Mouse (Mus musculus) neural tube, embryonic 14.5 days (tissue): Measurements from ENCODE around the gene Rap2b. TPM values are rescaled to one million over a fixed set of nuclear protein-coding genes. Genes with fewer than 3 reads are reported as not detected.
A peak's percentile ranks its signal among the peaks of the same experiment; 100 is the strongest.

Experiments
- ATAC-seq: fragments of 200-750 bp; cut with Nextera tagmentation; 2 replicates; pipeline ENCODE4 v1.8.0; 2017; ENCODE audit warnings: low read depth, mild to moderate bottlenecking, moderate TSS enrichment, moderate library complexity
- H3K27ac ChIP-seq: fragments of 300-500 bp; sonication (generic); 2 replicates; pipeline ENCODE4 v1.5.1; 2014; ENCODE audit warnings: low read depth, mild to moderate bottlenecking, control low read depth, low read length, moderate library complexity, mixed read lengths
- H3K27me3 ChIP-seq: fragments of 300-500 bp; sonication (generic); 2 replicates; pipeline ENCODE4 v1.6.1; 2014; ENCODE audit warnings: low read length; ENCODE audit not compliant: control insufficient read depth, insufficient read depth
- H3K36me3 ChIP-seq: fragments of 300-500 bp; sonication (generic); 2 replicates; pipeline ENCODE4 v1.6.1; 2014; ENCODE audit warnings: low read length, mixed read lengths; ENCODE audit not compliant: control insufficient read depth, insufficient read depth
- H3K4me1 ChIP-seq: fragments of 300-500 bp; sonication (generic); 2 replicates; pipeline ENCODE4 v1.6.1; 2014; ENCODE audit warnings: low read length; ENCODE audit not compliant: control insufficient read depth, insufficient read depth
- H3K4me2 ChIP-seq: fragments of 300-500 bp; sonication (generic); 2 replicates; pipeline ENCODE4 v1.6.1; 2014; ENCODE audit warnings: mild to moderate bottlenecking, low read depth, low read length, control low read depth
- H3K4me3 ChIP-seq: fragments of 300-500 bp; sonication (generic); 2 replicates; pipeline ENCODE4 v1.5.1; 2014; ENCODE audit warnings: low read depth, low read length, control low read depth, mixed read lengths
- H3K9ac ChIP-seq: fragments of 300-500 bp; sonication (generic); replicated peaks from 2 replicates; pipeline ENCODE4 v1.6.1; 2014; ENCODE audit warnings: low read depth, mild to moderate bottlenecking, control low read depth, low read length, mixed read lengths
- H3K9me3 ChIP-seq: fragments of 300-500 bp; sonication (generic); 2 replicates; pipeline ENCODE4 v1.6.1; 2016; ENCODE audit warnings: low read length; ENCODE audit not compliant: control insufficient read depth
- WGBS: fragments of 180-500 bp; shearing (Covaris S2); extraction: QIAGEN DNeasy Blood & Tissue Kit; methylation state at CpG from one replicate; pipeline ENCODE4 v1.1.7; 2014; 5-methylcytosine and 5-hydroxymethylcytosine counted together
- polyA plus RNA-seq: library from polyadenylated mRNA; unstranded; fragments of >200 nt; fragmentation: Nextera tagmentation; extraction: Ambion mirVana; gene quantifications from 2 replicates; pipeline ENCODE4 v1.2.1, GENCODE M21; 2014

Rap2b gene
- 9.5 and 9.8 TPM in 2 replicates for polyA plus RNA-seq

- H3K9ac ChIP-seq: no peak within 1 kb of the TSS; the same call in 1 of the 2 replicates
- WGBS: 90% methylated on average over 1 of the region's 1 CpGs
- no peak within 1 kb of the TSS for H3K4me3 ChIP-seq
- no peaks in the 10 kb centered on the region for H3K36me3 ChIP-seq
- peaks cover 5% of the 10 kb centered on the region; the same call in 1 of the 2 replicates for H3K4me1 ChIP-seq
- ATAC-seq: no peak
- H3K4me2 ChIP-seq: peak within 1 kb of the TSS; percentile 66; the same call in 1 of the 2 replicates
- no peaks in the 10 kb centered on the region for H3K9me3 ChIP-seq
- no peak within 1 kb of the TSS for H3K27ac ChIP-seq
- H3K27me3 ChIP-seq: no peaks in the 10 kb centered on the region
These were observed at the start of gene Rap2b for GRCm38 (mm10) chr3:61361338-61361737. Gene Rap2b, plus strand, starts transcription at chr3:61361638.

GRCm38 (mm10) chr3:61315002-61315401 lies 46.4 kb upstream of the Rap2b start:
- Histone ChIP-seq H3K27ac (no peak overlapping the region), H3K36me3 (no peaks in the 10 kb centered on the region), H3K4me3 (no peak overlapping the region), H3K4me2 (no peak overlapping the region), H3K27me3 (no peaks in the 10 kb centered on the region), H3K4me1 (no peaks in the 10 kb centered on the region), H3K9me3 (no peaks in the 10 kb centered on the region), H3K9ac (no peak overlapping the region)
- no peak for ATAC-seq
- 80% methylated on average over 2 of the region's 2 CpGs for WGBS

- no peaks in the 10 kb centered on the region for H3K4me1 ChIP-seq
- no peak for ATAC-seq
- no peak overlapping the region for H3K9ac ChIP-seq
- H3K9me3 ChIP-seq: no peaks in the 10 kb centered on the region
- no peaks in the 10 kb centered on the region for H3K27me3 ChIP-seq
- WGBS: 78% methylated on average over 2 of the region's 2 CpGs
- no peak overlapping the region for H3K27ac ChIP-seq
- H3K4me3 ChIP-seq: no peak overlapping the region
- no peaks in the 10 kb centered on the region for H3K36me3 ChIP-seq
- no peak overlapping the region for H3K4me2 ChIP-seq
These were observed 41.4 kb upstream of the Rap2b start for GRCm38 (mm10) chr3:61320031-61320430.

GRCm38 (mm10) chr3:61321632-61322031 lies 39.8 kb upstream of the Rap2b start:
- 76% methylated on average over 6 of the region's 6 CpGs for WGBS
- Histone ChIP-seq H3K9me3 (no peaks in the 10 kb centered on the region), H3K9ac (no peak overlapping the region), H3K27me3 (no peaks in the 10 kb centered on the region), H3K4me2 (no peak overlapping the region), H3K4me3 (no peak overlapping the region), H3K27ac (no peak overlapping the region), H3K4me1 (no peaks in the 10 kb centered on the region), H3K36me3 (no peaks in the 10 kb centered on the region)
- ATAC-seq: no peak

GRCm38 (mm10) chr3:61336205-61336604 lies 25.2 kb upstream of the Rap2b start:
- WGBS: 61% methylated on average over 2 of the region's 2 CpGs
- Histone ChIP-seq H3K4me3 (no peak overlapping the region), H3K9me3 (no peaks in the 10 kb centered on the region), H3K9ac (no peak overlapping the region), H3K27me3 (no peaks in the 10 kb centered on the region), H3K36me3 (no peaks in the 10 kb centered on the region), H3K4me1 (no peaks in the 10 kb centered on the region), H3K27ac (no peak overlapping the region), H3K4me2 (no peak overlapping the region)
- no peak for ATAC-seq

- no peaks in the 10 kb centered on the region for H3K9me3 ChIP-seq
- H3K4me3 ChIP-seq: no peak overlapping the region
- H3K27me3 ChIP-seq: no peaks in the 10 kb centered on the region
- no peak overlapping the region for H3K27ac ChIP-seq
- no peak overlapping the region for H3K4me2 ChIP-seq
- no peaks in the 10 kb centered on the region for H3K36me3 ChIP-seq
- H3K4me1 ChIP-seq: no peaks in the 10 kb centered on the region
- H3K9ac ChIP-seq: no peak overlapping the region
- WGBS: 82% methylated on average over 3 of the region's 3 CpGs
- no peak for ATAC-seq
These were observed 24.2 kb upstream of the Rap2b start for GRCm38 (mm10) chr3:61337230-61337629.

- Histone ChIP-seq H3K4me3 (no peak overlapping the region), H3K4me1 (no peaks in the 10 kb centered on the region), H3K9me3 (no peaks in the 10 kb centered on the region), H3K27ac (no peak overlapping the region), H3K36me3 (no peaks in the 10 kb centered on the region), H3K4me2 (no peak overlapping the region), H3K27me3 (no peaks in the 10 kb centered on the region), H3K9ac (no peak overlapping the region)
- WGBS: 50% methylated on average over 5 of the region's 5 CpGs
- no peak for ATAC-seq
These were observed 21.1 kb upstream of the Rap2b start for GRCm38 (mm10) chr3:61340321-61340720.

GRCm38 (mm10) chr3:61344031-61344430 lies 17.4 kb upstream of the Rap2b start:
- H3K9me3 ChIP-seq: no peaks in the 10 kb centered on the region
- no peak overlapping the region for H3K4me3 ChIP-seq
- 88% methylated on average over 7 of the region's 7 CpGs for WGBS
- no peak for ATAC-seq
- no peak overlapping the region for H3K27ac ChIP-seq
- H3K4me1 ChIP-seq: no peaks in the 10 kb centered on the region
- H3K4me2 ChIP-seq: no peak overlapping the region
- H3K27me3 ChIP-seq: no peaks in the 10 kb centered on the region
- H3K9ac ChIP-seq: no peak overlapping the region
- no peaks in the 10 kb centered on the region for H3K36me3 ChIP-seq

GRCm38 (mm10) chr3:61345636-61346035 lies 15.8 kb upstream of the Rap2b start:
- H3K36me3 ChIP-seq: no peaks in the 10 kb centered on the region
- H3K4me1 ChIP-seq: no peaks in the 10 kb centered on the region
- no peak overlapping the region for H3K27ac ChIP-seq
- H3K27me3 ChIP-seq: no peaks in the 10 kb centered on the region
- no peak for ATAC-seq
- 48% methylated on average over 1 of the region's 1 CpGs for WGBS
- H3K9me3 ChIP-seq: no peaks in the 10 kb centered on the region
- no peak overlapping the region for H3K9ac ChIP-seq
- H3K4me2 ChIP-seq: no peak overlapping the region
- no peak overlapping the region for H3K4me3 ChIP-seq
